Mouse (Mus musculus): ENCODE measurements at regions not wholly inside any gene's neighbourhood (a gene's known extent, or its start where the extent isn't known, plus 50 kb on each side); places are given as distances from the start of the nearest gene placed in this dataset.

DNA sequence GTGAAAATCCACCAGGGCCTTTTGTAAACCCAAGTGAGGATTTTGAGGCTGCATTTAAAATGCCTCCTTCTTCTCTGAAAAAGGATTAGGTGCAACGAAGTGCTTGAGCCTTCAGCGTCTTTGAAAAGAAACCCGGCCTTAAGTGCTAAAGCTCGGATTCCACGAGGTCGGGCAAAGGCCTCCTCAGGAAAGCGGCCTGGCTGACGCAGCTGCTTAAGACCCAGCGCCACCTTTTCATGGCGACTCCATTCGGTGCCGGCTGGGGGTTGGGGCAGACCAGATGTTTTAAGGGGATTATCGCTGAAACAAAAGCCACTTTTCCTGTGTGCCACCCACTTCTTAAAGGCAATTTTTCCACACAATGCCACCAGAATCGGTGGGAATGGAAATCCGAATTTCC, 61.6 kb upstream of the 4932438H23Rik start:
- no peak for DNase-seq

DNA sequence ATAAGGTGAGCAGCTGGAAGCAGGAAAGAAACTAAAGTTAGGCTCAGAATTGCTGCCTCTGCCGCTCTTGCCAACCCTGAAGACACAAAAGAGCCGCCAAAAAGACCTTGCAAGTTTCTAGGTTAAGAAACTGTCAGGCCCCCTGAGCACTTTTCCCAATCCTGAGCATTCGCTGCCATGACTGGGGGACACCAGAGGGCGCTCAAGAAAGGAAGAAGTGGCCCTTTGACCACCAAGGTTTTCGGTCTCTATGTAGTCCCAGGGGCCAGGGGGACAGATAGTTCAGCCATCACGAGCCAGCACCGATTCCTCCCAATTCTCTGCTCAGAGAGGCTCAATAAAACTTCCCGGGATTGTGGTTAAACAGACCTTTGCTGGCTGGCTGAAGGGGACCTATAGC, 64.6 kb upstream of the Olig2 start:
- peak; percentile 42 to 59 for DNase-seq

DNA sequence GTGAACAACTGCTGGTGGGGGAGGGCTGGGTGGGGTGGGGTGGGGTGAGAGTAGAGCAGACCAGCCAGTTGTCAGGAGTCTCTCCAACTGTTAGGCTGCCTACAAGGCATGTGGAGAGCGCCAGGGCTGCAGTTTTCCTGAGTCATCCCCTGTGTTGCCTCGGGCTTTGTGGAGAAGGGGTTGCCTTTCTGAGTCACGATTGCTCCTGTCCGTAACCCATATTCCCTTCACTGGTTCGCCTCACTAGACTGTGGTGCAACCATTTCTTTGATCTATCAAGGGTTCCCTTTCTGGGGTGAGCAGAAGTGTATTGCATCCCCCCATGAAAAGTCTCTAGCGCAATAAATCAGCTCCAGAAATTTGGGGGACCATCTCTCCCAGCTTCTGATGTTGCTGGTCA, 63.6 kb upstream of the Olig2 start:
- DNase-seq = no peak

DNA sequence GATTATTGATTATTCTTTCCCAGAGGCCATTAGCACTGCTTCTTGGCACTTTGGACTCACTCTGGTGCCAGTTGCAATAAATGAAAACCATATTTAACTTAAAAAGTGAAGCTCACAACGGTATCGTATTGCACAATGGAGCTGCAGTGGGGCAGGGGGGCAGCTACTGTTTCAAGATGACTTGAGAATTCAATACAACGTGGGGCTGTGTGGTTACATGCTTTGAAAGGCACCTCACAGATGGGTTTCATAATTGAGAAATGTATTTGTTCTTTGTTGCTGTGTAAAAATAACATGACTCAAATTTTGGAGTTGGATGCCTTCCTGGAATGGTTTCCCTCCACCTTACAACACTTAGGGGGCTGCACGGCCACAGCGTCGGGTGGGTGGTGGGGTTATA, 62.9 kb upstream of the Olig2 start:
- no peak for DNase-seq

DNA sequence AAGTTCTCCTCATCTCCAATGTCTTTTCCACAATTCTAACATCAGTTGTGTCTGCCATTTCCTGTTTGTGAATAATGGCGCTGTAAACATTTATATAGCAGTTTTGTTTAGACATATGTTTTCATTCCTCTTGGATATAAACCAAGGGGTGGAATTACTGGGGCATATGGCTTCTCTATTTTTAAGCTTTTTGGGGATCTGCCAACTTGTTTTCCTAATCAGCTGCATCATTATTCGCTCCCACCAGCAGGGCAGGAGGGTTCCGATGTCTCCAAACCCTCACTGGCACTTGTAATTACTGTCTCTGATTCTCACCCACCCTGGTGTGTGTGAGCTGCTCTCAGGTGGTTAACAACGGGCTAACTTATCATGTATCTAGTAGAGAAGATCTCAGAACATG, 59.4 kb upstream of the Olig2 start:
- DNase-seq = no peak

DNA sequence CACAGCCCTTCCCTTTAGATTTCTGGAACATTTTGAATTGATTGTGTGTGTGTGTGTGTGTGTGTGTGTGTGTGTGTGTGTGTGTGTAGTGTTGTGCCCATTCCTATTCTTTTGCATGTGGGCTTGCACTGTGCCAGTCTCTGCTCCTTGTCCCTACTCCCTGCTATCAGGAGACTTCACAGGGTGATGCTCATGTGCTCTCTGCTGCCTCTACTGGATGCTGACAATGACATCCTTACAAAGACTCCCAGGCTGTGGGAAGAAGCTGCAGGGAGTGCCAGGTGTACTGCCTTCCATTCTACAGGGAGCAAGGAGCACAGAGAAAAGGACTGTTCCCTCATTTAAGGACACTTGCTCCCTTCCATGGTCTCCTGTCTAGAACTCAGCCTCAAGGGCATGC, 58.4 kb upstream of the Olig2 start:
- peak in 1 of 2 experiments; percentile 38 for DNase-seq

DNA sequence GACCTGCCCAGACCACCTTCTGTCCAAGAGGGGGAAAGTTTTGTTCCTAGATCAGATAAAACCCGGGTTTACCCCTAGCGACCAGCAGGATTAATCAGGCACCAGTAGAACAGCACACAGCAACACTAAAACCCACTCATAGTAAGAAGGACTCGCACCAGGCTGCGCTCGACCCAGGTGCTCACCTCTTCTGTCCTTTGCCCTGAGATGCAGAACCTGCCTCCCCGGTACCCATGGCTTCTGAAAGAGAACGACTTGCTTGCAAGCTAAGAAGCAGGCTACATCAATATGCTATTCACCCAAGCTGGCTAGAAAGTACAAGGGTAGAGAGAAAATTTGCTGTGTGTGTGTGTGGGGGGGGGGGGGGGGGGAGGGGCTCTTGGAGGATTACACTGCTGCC, 56.9 kb upstream of the Olig2 start:
- no peak for DNase-seq

DNA sequence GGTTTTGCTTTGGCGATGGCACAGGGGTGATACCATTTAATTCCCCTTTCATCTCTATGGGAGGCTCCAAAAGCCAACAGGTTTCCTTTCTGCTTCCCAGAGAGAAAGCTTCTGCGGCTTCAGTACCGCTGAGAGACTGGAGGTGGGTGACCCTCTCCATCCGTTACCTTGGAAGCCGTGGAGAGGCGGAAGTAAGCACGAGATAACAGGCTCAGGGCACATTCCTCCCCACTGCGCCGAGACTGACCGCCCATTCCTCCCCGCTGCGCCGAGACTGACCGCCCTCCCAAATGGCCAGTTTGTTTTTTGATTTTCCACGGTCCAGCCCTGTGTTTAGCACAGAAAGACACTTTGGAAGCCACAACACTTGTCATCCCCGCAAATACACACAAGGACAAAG, 55.4 kb upstream of the Olig2 start:
- no peak for DNase-seq

DNA sequence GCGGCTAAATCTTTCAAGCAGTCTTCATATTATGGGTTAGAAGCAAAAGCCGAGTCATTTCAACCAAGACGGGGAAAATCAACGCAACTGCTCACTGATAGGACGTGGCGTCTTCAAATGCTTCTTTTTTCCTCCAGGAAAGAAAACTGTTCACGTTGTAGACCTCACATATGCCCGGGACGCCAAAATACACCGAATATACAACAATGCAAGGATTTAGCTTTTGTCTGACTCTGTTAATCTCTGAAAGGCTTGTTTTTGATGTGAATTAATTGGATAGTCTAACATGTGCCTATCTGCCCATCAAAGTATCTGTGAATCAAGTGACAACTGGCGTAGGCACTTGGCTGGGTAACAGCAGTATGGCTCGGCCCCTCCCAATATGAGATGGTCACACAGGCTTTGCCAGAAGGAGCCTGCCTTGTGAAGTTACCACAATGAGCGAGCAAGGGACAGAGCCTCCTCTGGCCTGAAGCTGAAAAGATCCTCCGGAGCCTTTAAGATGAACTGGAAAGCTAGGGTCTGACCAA, 53.3 kb upstream of the Olig2 start:
- no peak for DNase-seq

DNA sequence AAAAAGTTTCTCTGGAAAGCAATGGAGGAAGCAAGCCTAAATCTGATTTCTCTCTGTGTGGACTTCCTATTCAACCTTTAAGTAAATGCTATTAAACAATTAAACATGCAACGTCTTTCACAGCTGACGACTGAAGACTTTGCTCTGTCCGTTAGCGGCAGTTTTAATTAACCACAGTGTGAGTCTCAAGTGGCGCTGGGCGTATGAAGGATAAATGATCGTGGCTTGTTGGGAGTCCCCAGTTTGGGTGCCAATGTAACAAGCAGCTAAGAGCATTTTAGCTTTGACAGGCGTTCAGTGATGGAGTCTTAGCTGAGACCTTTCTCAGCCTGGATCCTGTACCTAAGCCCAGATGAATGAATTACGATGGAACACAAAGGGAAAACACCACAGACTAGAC, 52.7 kb upstream of the Olig2 start:
- no peak for DNase-seq

DNA sequence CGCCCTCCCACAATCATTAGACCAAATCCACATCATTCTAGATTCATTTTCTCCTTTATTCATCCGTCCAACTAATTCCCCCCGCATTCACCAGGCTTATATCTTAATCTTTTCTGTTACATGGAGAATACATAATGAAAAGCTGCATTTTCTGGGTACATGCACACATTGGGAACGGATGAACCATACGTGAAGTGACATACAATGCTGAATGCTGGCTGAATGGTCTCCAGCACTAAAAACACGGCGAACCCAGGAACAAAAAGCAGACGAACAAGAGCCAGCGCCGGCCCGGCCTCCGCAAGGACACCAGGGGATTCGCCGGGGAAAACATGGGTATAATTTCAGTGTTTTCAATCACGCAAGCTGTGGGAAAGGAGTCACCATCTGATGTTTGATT, 52.0 kb upstream of the Olig2 start:
- no peak for DNase-seq

DNA sequence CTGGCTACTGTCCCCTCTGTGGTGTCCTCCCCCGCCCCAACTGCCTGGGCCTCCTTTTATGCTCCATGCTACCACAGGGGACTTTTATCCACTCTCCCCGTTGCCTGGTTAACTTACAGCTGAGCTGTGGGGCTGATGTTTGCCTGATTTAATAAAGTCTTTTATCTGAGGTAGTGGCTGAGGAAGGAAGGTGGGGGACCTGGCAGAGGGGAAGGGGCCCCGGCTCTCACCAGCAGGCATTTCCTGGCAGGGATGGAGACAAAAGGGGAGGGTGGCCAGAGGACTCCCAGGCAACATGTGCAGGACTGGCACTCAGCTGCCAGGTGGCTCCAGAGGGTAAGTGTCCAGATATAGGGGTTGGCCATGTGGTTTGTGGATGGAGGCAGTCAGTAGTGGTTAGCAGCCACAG, 51.4 kb upstream of the Olig2 start:
- DNase-seq = no peak

DNA sequence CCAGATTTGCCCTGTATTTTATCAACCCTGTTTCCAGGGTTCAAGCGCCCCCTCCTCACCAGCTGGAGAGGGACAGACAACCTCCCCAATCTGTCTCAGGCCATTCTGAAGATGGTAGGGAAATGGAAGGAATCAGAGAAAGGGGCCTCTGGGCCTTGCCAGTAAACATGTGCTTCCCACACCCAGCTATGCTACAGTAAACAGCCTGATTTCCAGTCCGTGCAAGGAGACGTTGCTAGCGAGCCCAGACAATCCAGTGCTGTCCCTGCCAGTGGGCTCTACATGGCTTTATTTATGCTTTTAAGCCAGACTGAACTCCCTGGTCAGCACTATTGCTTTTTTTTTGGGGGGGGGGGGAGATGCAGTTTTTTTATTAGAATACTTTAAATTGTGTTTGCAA, 50.9 kb upstream of the Olig2 start:
- DNase-seq = no peak
